9 mouse cellular contexts compared by ENCODE assay signal in genomic region chr19:10413701-10414242, GRCm38 (mm10). TPM values are rescaled to one million over a fixed set of nuclear protein-coding genes. Genes with fewer than 3 reads are reported as not detected.
DNase-seq lines count a peak whose midpoint lies in the region; ATAC-seq lines count a peak whose summit lies in the region.
"Had no signal": no experiment of that assay in that cellular context is flagged by ENCODE, and none has a peak within 500 bp of the region (broad histone marks: within the 10 kb centered on the region; RNA-seq: fewer than 3 reads in every experiment).

No protein-coding gene starts in this region.

- peak; percentile 67 for DNase-seq in liver

- H3K27me3 ChIP-seq in liver, embryonic 12.5 days (replicated peaks) = peaks cover 63% of the 10 kb centered on the region
- H3K27me3 ChIP-seq in embryonic facial prominence, embryonic 15.5 days = no peaks in the 10 kb centered on the region
- H3K27me3 ChIP-seq in kidney, embryonic 15.5 days = no peaks in the 10 kb centered on the region
- H3K27me3 ChIP-seq in neural tube, embryonic 14.5 days (ENCODE audit: control insufficient read depth, insufficient read depth, low read length) = no peaks in the 10 kb centered on the region

- H3K4me3 ChIP-seq in liver, embryonic 12.5 days = no peak overlapping the region
- peak overlapping the region; percentile 20; the same call in 1 of the 2 replicates for H3K4me3 ChIP-seq in embryonic facial prominence, embryonic 15.5 days (replicated peaks)
- H3K4me3 ChIP-seq in kidney, embryonic 15.5 days (replicated peaks) = peak overlapping the region; percentile 26
- 0 out of 2 replicates have a peak overlapping the region, but pooled peaks have one; percentile 5 for H3K4me3 ChIP-seq in neural tube, embryonic 14.5 days (ENCODE audit: low read depth, low read length)

- no peak overlapping the region for H3K27ac ChIP-seq in liver, embryonic 12.5 days
- no peak overlapping the region for H3K27ac ChIP-seq in embryonic facial prominence, embryonic 15.5 days (replicated peaks)
- peak overlapping the region; percentile 51; the same call in 1 of the 2 replicates for H3K27ac ChIP-seq in kidney, embryonic 15.5 days
- H3K27ac ChIP-seq in neural tube, embryonic 14.5 days (ENCODE audit: low read depth, low read length) = peak overlapping the region; percentile 28; the same call in 1 of the 2 replicates

- WGBS in liver, embryonic 12.5 days (ENCODE audit: insufficient replicate concordance) = 4% methylated on average over 19 of the region's 19 CpGs
- 0% methylated on average over 18 of the region's 19 CpGs for WGBS in embryonic facial prominence, embryonic 15.5 days
- 3% methylated on average over 19 of the region's 19 CpGs for WGBS in kidney, embryonic 15.5 days
- WGBS in neural tube, embryonic 14.5 days = under 1% methylated on average over 19 of the region's 19 CpGs

- no peaks in the 10 kb centered on the region for H3K9me3 ChIP-seq in liver, embryonic 12.5 days (replicated peaks)
- H3K9me3 ChIP-seq in embryonic facial prominence, embryonic 15.5 days (replicated peaks) = no peaks in the 10 kb centered on the region
- H3K9me3 ChIP-seq in kidney, embryonic 15.5 days (replicated peaks) = no peaks in the 10 kb centered on the region
- H3K9me3 ChIP-seq in neural tube, embryonic 14.5 days (ENCODE audit: control insufficient read depth, low read length) = no peaks in the 10 kb centered on the region

- no peak for ATAC-seq in liver, embryonic 12.5 days
- ATAC-seq in embryonic facial prominence, embryonic 15.5 days (ENCODE audit: insufficient number of reproducible peaks, low FRiP score, low TSS enrichment, low read depth) = 0 out of 2 replicates have a peak, but pooled peaks have one; percentile 31
- ATAC-seq in kidney, embryonic 15.5 days (replicated peaks; ENCODE audit: low FRiP score) = peak; percentile 85
- peak; percentile 87 for ATAC-seq in neural tube, embryonic 14.5 days (ENCODE audit: low read depth)
- ATAC-seq in megakaryocyte progenitor cell, adult 5-6 weeks (replicated peaks; ENCODE audit: poor library complexity) = no peak
- ATAC-seq in frontal cortex, adult (ENCODE audit: low TSS enrichment) = no peak
- ATAC-seq in granulocyte monocyte progenitor cell, adult 5-6 weeks (replicated peaks; ENCODE audit: poor library complexity, severe bottlenecking) = no peak

- H3K36me3 ChIP-seq in liver, embryonic 12.5 days = no peaks in the 10 kb centered on the region
- no peaks in the 10 kb centered on the region for H3K36me3 ChIP-seq in embryonic facial prominence, embryonic 15.5 days
- H3K36me3 ChIP-seq in kidney, embryonic 15.5 days = no peaks in the 10 kb centered on the region
- H3K36me3 ChIP-seq in neural tube, embryonic 14.5 days (ENCODE audit: control insufficient read depth, insufficient read depth, low read length) = no peaks in the 10 kb centered on the region

- no peak overlapping the region for H3K4me2 ChIP-seq in liver, embryonic 12.5 days
- H3K4me2 ChIP-seq in embryonic facial prominence, embryonic 15.5 days (replicated peaks) = peak overlapping the region; percentile 46
- H3K4me2 ChIP-seq in kidney, embryonic 15.5 days = peak overlapping the region; percentile 55
- peak overlapping the region; percentile 44 for H3K4me2 ChIP-seq in neural tube, embryonic 14.5 days (ENCODE audit: low read depth, low read length)

- no peak overlapping the region for H3K9ac ChIP-seq in liver, embryonic 12.5 days
- H3K9ac ChIP-seq in embryonic facial prominence, embryonic 15.5 days = no peak overlapping the region
- no peak overlapping the region for H3K9ac ChIP-seq in kidney, embryonic 15.5 days
- no peak overlapping the region for H3K9ac ChIP-seq in neural tube, embryonic 14.5 days (replicated peaks; ENCODE audit: low read depth, low read length)

- no peaks in the 10 kb centered on the region for H3K4me1 ChIP-seq in liver, embryonic 12.5 days
- H3K4me1 ChIP-seq in embryonic facial prominence, embryonic 15.5 days = peaks cover 9% of the 10 kb centered on the region
- peaks cover 37% of the 10 kb centered on the region for H3K4me1 ChIP-seq in kidney, embryonic 15.5 days
- peaks cover 24% of the 10 kb centered on the region for H3K4me1 ChIP-seq in neural tube, embryonic 14.5 days (ENCODE audit: control insufficient read depth, insufficient read depth, low read length)

RNA-seq across cellular contexts. Expression of gene Syt7, which starts 24.9 kb away (rescaled TPM):
- 0.56 and 0.91 TPM in 2 replicates for polyA plus RNA-seq in liver, embryonic 12.5 days (2016; fragmentation: Nextera tagmentation; extraction: Ambion mirVana)
- 0.95 and 1.1 TPM in 2 replicates for polyA plus RNA-seq in embryonic facial prominence, embryonic 15.5 days (2015; fragmentation: Nextera tagmentation; extraction: Ambion mirVana)
- 1.5 and 2.3 TPM in 2 replicates for polyA plus RNA-seq in kidney, embryonic 15.5 days (2015; fragmentation: Nextera tagmentation; extraction: Ambion mirVana)
- 11.4 and 15.5 TPM in 2 replicates for polyA plus RNA-seq in neural tube, embryonic 14.5 days (2014; fragmentation: Nextera tagmentation; extraction: Ambion mirVana)
- total RNA-seq in megakaryocyte progenitor cell, adult 5-6 weeks (2015) = not detected in 2 replicates
- not detected in 2 replicates for total RNA-seq in megakaryocyte progenitor cell, adult 5-6 weeks (2017)
- total RNA-seq in granulocyte monocyte progenitor cell, adult 5-6 weeks (2014; fragmentation: Nextera tagmentation) = not detected in 2 replicates
- total RNA-seq in granulocyte monocyte progenitor cell, adult 5-6 weeks (2017) = not detected in 2 replicates
- total RNA-seq: MEL had no signal

RNA-seq across cellular contexts. Expression of gene Lrrc10b, which starts 43.5 kb away (rescaled TPM):
- 0.06 and 0.12 TPM in 2 replicates for polyA plus RNA-seq in liver, embryonic 12.5 days (2016; fragmentation: Nextera tagmentation; extraction: Ambion mirVana)
- 1.9 and 2.4 TPM in 2 replicates for polyA plus RNA-seq in embryonic facial prominence, embryonic 15.5 days (2015; fragmentation: Nextera tagmentation; extraction: Ambion mirVana)
- polyA plus RNA-seq in kidney, embryonic 15.5 days (2015; fragmentation: Nextera tagmentation; extraction: Ambion mirVana) = 0.69 and 0.73 TPM in 2 replicates
- 0.66 and 0.75 TPM in 2 replicates for polyA plus RNA-seq in neural tube, embryonic 14.5 days (2014; fragmentation: Nextera tagmentation; extraction: Ambion mirVana)
- total RNA-seq in megakaryocyte progenitor cell, adult 5-6 weeks (2015) = not detected in 2 replicates
- total RNA-seq in megakaryocyte progenitor cell, adult 5-6 weeks (2017) = not detected in 2 replicates
- total RNA-seq in granulocyte monocyte progenitor cell, adult 5-6 weeks (2014; fragmentation: Nextera tagmentation) = not detected in 2 replicates
- total RNA-seq in granulocyte monocyte progenitor cell, adult 5-6 weeks (2017) = 0.34 TPM in 1 of 2 replicates, not detected in the other
- total RNA-seq: MEL had no signal

Comparison
In these comparisons a context has a peak if more than half of its experiments do, and no peak if none do; other contexts are left out.
1. ATAC-seq: peak in embryonic facial prominence, embryonic 15.5 days (single experiment), kidney, embryonic 15.5 days (single experiment) and neural tube, embryonic 14.5 days (single experiment); none in liver, embryonic 12.5 days (single experiment), megakaryocyte progenitor cell, adult 5-6 weeks (single experiment), frontal cortex, adult (single experiment) and granulocyte monocyte progenitor cell, adult 5-6 weeks (single experiment).
2. H3K27ac ChIP-seq: peak in kidney, embryonic 15.5 days (single experiment) and neural tube, embryonic 14.5 days (single experiment); none in liver, embryonic 12.5 days (single experiment) and embryonic facial prominence, embryonic 15.5 days (single experiment).